Mouse (Mus musculus): ENCODE data around the gene Nkain2. TPM values are rescaled to one million over a fixed set of nuclear protein-coding genes. Genes with fewer than 3 reads are reported as not detected.

Gene Nkain2
- total and polyA plus RNA-seq, 3 experiments: not detected

GRCm38 (mm10) chr10:32312754-32313153 is 577.5 kb downstream of the Nkain2 start:
- Histone ChIP-seq H3K9ac (ENCODE audit: insufficient read depth, low read depth) (no peak overlapping the region), H3K36me3 (replicated peaks in 1 of 2; ENCODE audit: control insufficient read depth in 1 of 2, insufficient read depth in 1 of 2, low read length in 1 of 2) (no peaks in the 10 kb centered on the region), H3K9me3 (replicated peaks; ENCODE audit: low read length) (peaks cover 18% of the 10 kb centered on the region), H3K4me3 (replicated peaks in 1 of 3; ENCODE audit: low read depth in 2 of 3, low read length in 2 of 3, poor library complexity in 1 of 3) (no peak overlapping the region), H3K4me2 (ENCODE audit: insufficient read depth, low read depth, poor library complexity, severe bottlenecking) (no peak overlapping the region), H3K79me2 (replicated peaks; ENCODE audit: control insufficient read depth, extremely low read depth, insufficient read depth, poor library complexity, severe bottlenecking) (no peaks in the 10 kb centered on the region), H3K4me1 (ENCODE audit: control insufficient read depth in 1 of 2, insufficient read depth in 2 of 2) (no peaks in the 10 kb centered on the region), H3K27me3 (replicated peaks) (no peaks in the 10 kb centered on the region), H3K27ac (ENCODE audit: insufficient read depth, low read depth) (no peak overlapping the region)
- TF ChIP-seq ZMIZ1 (IDR thresholded peaks at IDR 0.05; ENCODE audit: low read depth, low read length) (no peak), MAX (IDR thresholded peaks at IDR 0.05; ENCODE audit: low read length) (no peak), CHD1 (IDR thresholded peaks at IDR 0.05; ENCODE audit: low read depth, low read length) (no peak)
- no peak for DNase-seq (ENCODE audit: extremely low read depth)
- in situ Hi-C loops (cut with MboI; ENCODE audit: low pct_ligation_motif_present, low pct_unique_long_range_greater_than_20kb, low sequenced_read_pairs): no loop called here
- dilution Hi-C loops (cut with MboI; ENCODE audit: extremely low pct_ligation_motif_present, extremely low pct_unique_long_range_greater_than_20kb, low sequenced_read_pairs): no loop called here

GRCm38 (mm10) chr10:32301024-32301597 is 589.2 kb downstream of the Nkain2 start:
- Histone ChIP-seq H3K27me3 (replicated peaks) (no peaks in the 10 kb centered on the region), H3K9me3 (replicated peaks; ENCODE audit: low read length) (peaks cover 18% of the 10 kb centered on the region), H3K4me1 (ENCODE audit: control insufficient read depth in 1 of 2, insufficient read depth in 2 of 2) (no peaks in the 10 kb centered on the region), H3K9ac (ENCODE audit: insufficient read depth, low read depth) (no peak overlapping the region), H3K79me2 (replicated peaks; ENCODE audit: control insufficient read depth, extremely low read depth, insufficient read depth, poor library complexity, severe bottlenecking) (no peaks in the 10 kb centered on the region), H3K36me3 (replicated peaks in 1 of 2; ENCODE audit: control insufficient read depth in 1 of 2, insufficient read depth in 1 of 2, low read length in 1 of 2) (no peaks in the 10 kb centered on the region), H3K4me3 (replicated peaks in 1 of 3; ENCODE audit: low read depth in 2 of 3, low read length in 2 of 3, poor library complexity in 1 of 3) (no peak overlapping the region), H3K4me2 (ENCODE audit: insufficient read depth, low read depth, poor library complexity, severe bottlenecking) (no peak overlapping the region), H3K27ac (ENCODE audit: insufficient read depth, low read depth) (no peak overlapping the region)
- dilution Hi-C loops (cut with MboI; ENCODE audit: extremely low pct_ligation_motif_present, extremely low pct_unique_long_range_greater_than_20kb, low sequenced_read_pairs) (no loop called here), in situ Hi-C loops (cut with MboI; ENCODE audit: low pct_ligation_motif_present, low pct_unique_long_range_greater_than_20kb, low sequenced_read_pairs) (no loop called here)
- no peak for TF ChIP-seq CHD2 (IDR thresholded peaks at IDR 0.05; ENCODE audit: low read length)
- no peak for TF ChIP-seq CTCF (conservative IDR thresholded peaks at IDR 0.05 in 1 of 2, IDR thresholded peaks at IDR 0.05 in 1 of 2; ENCODE audit: low read depth in 2 of 2, low read length in 2 of 2)
- no peak for TF ChIP-seq IRF4 (IDR thresholded peaks at IDR 0.05; ENCODE audit: low read depth, low read length)
- no peak for TF ChIP-seq USF2 (conservative IDR thresholded peaks at IDR 0.05; ENCODE audit: low read depth, low read length)
- TF ChIP-seq POLR2A (IDR thresholded peaks at IDR 0.05; ENCODE audit: low read depth, low read length): no peak
- no peak for TF ChIP-seq NRF1 (IDR thresholded peaks at IDR 0.05; ENCODE audit: low read depth, low read length)
- TF ChIP-seq KAT2A (IDR thresholded peaks at IDR 0.05; ENCODE audit: insufficient replicate concordance, low read length): no peak
- TF ChIP-seq TCF12 (IDR thresholded peaks at IDR 0.05; ENCODE audit: low read depth, low read length): no peak
- TF ChIP-seq POLR2AphosphoS2 (IDR thresholded peaks at IDR 0.05; ENCODE audit: low read depth, low read length): no peak
- no peak for DNase-seq (ENCODE audit: extremely low read depth)

DNA sequence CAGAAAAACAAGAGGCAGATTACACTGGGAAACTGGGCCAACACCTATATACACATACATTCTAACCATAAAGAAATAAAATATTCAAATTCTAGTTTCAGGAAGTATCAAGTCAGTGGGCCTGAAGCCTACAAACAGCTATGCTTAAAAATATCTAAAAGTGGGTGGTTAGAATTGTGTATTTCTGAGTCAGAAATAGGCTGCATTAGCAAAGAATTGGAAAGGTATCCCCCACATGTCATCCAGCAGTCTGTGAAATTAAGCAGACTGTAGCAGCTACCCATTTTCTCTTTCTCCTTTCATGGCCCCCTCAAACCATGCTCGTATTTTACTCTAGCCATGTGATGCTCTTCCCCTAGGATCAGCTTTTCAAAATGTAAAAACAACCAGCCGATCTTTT is 599.8 kb downstream of the Nkain2 start:
- in situ Hi-C loops (cut with MboI; ENCODE audit: low pct_ligation_motif_present, low pct_unique_long_range_greater_than_20kb, low sequenced_read_pairs): no loop called here
- no peaks in the 10 kb centered on the region for H3K27me3 ChIP-seq (replicated peaks)
- no peak overlapping the region for H3K9ac ChIP-seq (ENCODE audit: insufficient read depth, low read depth)
- H3K36me3 ChIP-seq (replicated peaks in 1 of 2; ENCODE audit: control insufficient read depth in 1 of 2, insufficient read depth in 1 of 2, low read length in 1 of 2): no peaks in the 10 kb centered on the region
- no peak for DNase-seq (ENCODE audit: extremely low read depth)
- no peaks in the 10 kb centered on the region for H3K4me1 ChIP-seq (ENCODE audit: control insufficient read depth in 1 of 2, insufficient read depth in 2 of 2)
- H3K27ac ChIP-seq (ENCODE audit: insufficient read depth, low read depth): no peak overlapping the region
- no peaks in the 10 kb centered on the region for H3K79me2 ChIP-seq (replicated peaks; ENCODE audit: control insufficient read depth, extremely low read depth, insufficient read depth, poor library complexity, severe bottlenecking)
- no peak overlapping the region for H3K4me3 ChIP-seq (replicated peaks in 1 of 3; ENCODE audit: low read depth in 2 of 3, low read length in 2 of 3, poor library complexity in 1 of 3)
- dilution Hi-C loops (cut with MboI; ENCODE audit: extremely low pct_ligation_motif_present, extremely low pct_unique_long_range_greater_than_20kb, low sequenced_read_pairs): no loop called here
- peaks cover 14% of the 10 kb centered on the region for H3K9me3 ChIP-seq (replicated peaks; ENCODE audit: low read length)
- no peak overlapping the region for H3K4me2 ChIP-seq (ENCODE audit: insufficient read depth, low read depth, poor library complexity, severe bottlenecking)
- no peak for TF ChIP-seq ZNF384 (IDR thresholded peaks at IDR 0.05; ENCODE audit: low read depth, low read length)
- no peak for TF ChIP-seq MXI1 (IDR thresholded peaks at IDR 0.05; ENCODE audit: low read depth, low read length)
- no peak for TF ChIP-seq ETS1 (conservative IDR thresholded peaks at IDR 0.05; ENCODE audit: low read depth, low read length)
- TF ChIP-seq E2F4 (IDR thresholded peaks at IDR 0.05; ENCODE audit: insufficient replicate concordance, low read depth, low read length): no peak
- no peak for TF ChIP-seq KAT2A (IDR thresholded peaks at IDR 0.05; ENCODE audit: insufficient replicate concordance, low read length)
- no peak for TF ChIP-seq MYC (IDR thresholded peaks at IDR 0.05; ENCODE audit: low read depth, low read length)
- TF ChIP-seq MAFK (IDR thresholded peaks at IDR 0.05; ENCODE audit: insufficient replicate concordance, low read length): no peak
- no peak for TF ChIP-seq RAD21 (IDR thresholded peaks at IDR 0.05; ENCODE audit: low read depth, low read length)
- TF ChIP-seq BHLHE40 (IDR thresholded peaks at IDR 0.05; ENCODE audit: low read depth, low read length): no peak
- no peak for TF ChIP-seq CTCF (conservative IDR thresholded peaks at IDR 0.05 in 1 of 2, IDR thresholded peaks at IDR 0.05 in 1 of 2; ENCODE audit: low read depth in 2 of 2, low read length in 2 of 2)
- TF ChIP-seq PAX5 (IDR thresholded peaks at IDR 0.05; ENCODE audit: low read length): no peak
- no peak for TF ChIP-seq USF1 (IDR thresholded peaks at IDR 0.05; ENCODE audit: low read depth, low read length)
- no peak for TF ChIP-seq GABPA (IDR thresholded peaks at IDR 0.05; ENCODE audit: insufficient replicate concordance, low read depth, low read length)
- no peak for TF ChIP-seq NELFE (IDR thresholded peaks at IDR 0.05; ENCODE audit: low read depth, low read length)
- TF ChIP-seq POLR2A (IDR thresholded peaks at IDR 0.05; ENCODE audit: low read depth, low read length): no peak
- no peak for TF ChIP-seq ZKSCAN1 (IDR thresholded peaks at IDR 0.05; ENCODE audit: borderline replicate concordance, low read depth, low read length)
- no peak for TF ChIP-seq MAZ (IDR thresholded peaks at IDR 0.05; ENCODE audit: low read depth, low read length)

All from CH12.LX (cell line).